ENCODE assay signal across 11 mouse cellular contexts in the genomic region with DNA sequence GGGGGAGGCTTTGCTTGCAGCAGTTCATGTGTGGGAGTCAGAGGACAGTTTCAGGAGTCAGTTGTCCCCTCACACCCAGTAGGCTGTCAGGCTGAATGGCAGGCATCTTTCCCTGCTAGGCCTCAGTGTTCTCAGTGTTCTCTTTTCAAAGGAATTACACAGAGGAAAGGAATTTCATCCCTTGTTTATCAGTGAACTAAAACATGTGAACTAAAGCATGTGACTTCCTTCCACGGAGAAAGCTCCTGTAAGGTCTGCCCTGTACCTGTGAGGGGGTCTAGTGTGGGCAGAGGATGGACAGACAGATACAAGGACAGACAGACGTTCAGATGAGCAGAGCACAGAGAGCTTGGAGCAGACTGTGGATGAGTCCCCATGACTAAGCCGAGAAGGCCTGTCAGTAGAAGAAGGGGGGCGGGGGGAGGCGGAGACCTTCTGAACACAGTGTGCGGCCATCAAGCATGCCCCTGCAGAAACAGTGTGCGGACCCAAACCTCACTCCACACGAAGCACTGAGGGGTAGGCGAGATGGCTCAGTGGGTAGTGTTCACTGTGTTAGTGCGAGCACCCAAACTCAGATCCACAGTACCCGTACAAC.
DNase-seq lines count a peak whose midpoint lies in the region; ATAC-seq lines count a peak whose summit lies in the region.
"Had no signal": no experiment of that assay in that cellular context is flagged by ENCODE, and none has a peak within 500 bp of the region (broad histone marks: within the 10 kb centered on the region; RNA-seq: fewer than 3 reads in every experiment).

No protein-coding gene starts in this region.

- no peaks in the 10 kb centered on the region for H3K27me3 ChIP-seq in hindbrain, embryonic 14.5 days (ENCODE audit: control insufficient read depth, insufficient read depth, low read length)
- H3K27me3 ChIP-seq in hindbrain, embryonic 16.5 days (replicated peaks; ENCODE audit: control insufficient read depth, insufficient read depth, low read length): no peaks in the 10 kb centered on the region
- no peaks in the 10 kb centered on the region for H3K27me3 ChIP-seq in intestine, embryonic 14.5 days (replicated peaks; ENCODE audit: control insufficient read depth, insufficient read depth, low read length)
- no peaks in the 10 kb centered on the region for H3K27me3 ChIP-seq in forebrain, embryonic 16.5 days (replicated peaks; ENCODE audit: control insufficient read depth, insufficient read depth, low read length)
- H3K27me3 ChIP-seq: midbrain, embryonic 12.5 days; neural tube, embryonic 15.5 days had no signal

- intact Hi-C loops in left cerebral cortex, postnatal 25 days (cut with DNase I): no loop called here

- H3K9ac ChIP-seq in hindbrain, embryonic 14.5 days: no peak overlapping the region
- no peak overlapping the region for H3K9ac ChIP-seq in hindbrain, embryonic 16.5 days (ENCODE audit: low read depth, low read length)
- H3K9ac ChIP-seq in intestine, embryonic 14.5 days (ENCODE audit: low read length): no peak overlapping the region
- no peak overlapping the region for H3K9ac ChIP-seq in forebrain, embryonic 16.5 days (replicated peaks; ENCODE audit: low read depth, low read length)
- H3K9ac ChIP-seq: midbrain, embryonic 12.5 days; neural tube, embryonic 15.5 days had no signal

- DNase-seq in hindbrain, embryonic 14.5 days (ENCODE audit: low spot score): no peak
- DNase-seq in 3T3-L1 (ENCODE audit: low read depth, low spot score): peak; percentile 85
- DNase-seq in NIH3T3 (ENCODE audit: low read depth): peak; percentile 83
- no peak for DNase-seq in intestine, embryonic 14.5 days (ENCODE audit: low spot score)
- no peak for DNase-seq in left cerebral cortex, postnatal 25 days (ENCODE audit: low spot score in 2 of 2)
- no peak for DNase-seq in yolk sac, embryonic 10.5 days (ENCODE audit: low spot score)
- DNase-seq: kidney, adult 18-20 months had no signal

- H3K27ac ChIP-seq in hindbrain, embryonic 14.5 days: no peak overlapping the region
- no peak overlapping the region for H3K27ac ChIP-seq in hindbrain, embryonic 16.5 days (ENCODE audit: low read depth, low read length)
- H3K27ac ChIP-seq in intestine, embryonic 14.5 days (ENCODE audit: low read depth): peak overlapping the region; percentile 58
- H3K27ac ChIP-seq in forebrain, embryonic 16.5 days (ENCODE audit: low read length): no peak overlapping the region
- H3K27ac ChIP-seq: midbrain, embryonic 12.5 days; neural tube, embryonic 15.5 days had no signal

- 0 out of 2 replicates have a peak, but pooled peaks have one; percentile 8 for ATAC-seq in hindbrain, embryonic 14.5 days (ENCODE audit: low FRiP score)
- ATAC-seq in hindbrain, embryonic 16.5 days: no peak
- 0 out of 2 replicates have a peak, but pooled peaks have one; percentile 25 for ATAC-seq in intestine, embryonic 14.5 days (replicated peaks; ENCODE audit: low FRiP score, low TSS enrichment, low read depth)
- no peak for ATAC-seq in forebrain, embryonic 16.5 days

- 69% methylated on average over 11 of the region's 11 CpGs for WGBS in hindbrain, embryonic 14.5 days
- 68% methylated on average over 11 of the region's 11 CpGs for WGBS in hindbrain, embryonic 16.5 days
- 55% methylated on average over 11 of the region's 11 CpGs for WGBS in intestine, embryonic 14.5 days
- 67% methylated on average over 11 of the region's 11 CpGs for WGBS in forebrain, embryonic 16.5 days

- no peaks in the 10 kb centered on the region for H3K4me1 ChIP-seq in hindbrain, embryonic 14.5 days (replicated peaks; ENCODE audit: control insufficient read depth, insufficient read depth, low read length)
- no peaks in the 10 kb centered on the region for H3K4me1 ChIP-seq in hindbrain, embryonic 16.5 days (ENCODE audit: control insufficient read depth, insufficient read depth, low read depth, low read length)
- peaks cover 30% of the 10 kb centered on the region for H3K4me1 ChIP-seq in intestine, embryonic 14.5 days (replicated peaks; ENCODE audit: control insufficient read depth, insufficient read depth, low read length)
- no peaks in the 10 kb centered on the region for H3K4me1 ChIP-seq in forebrain, embryonic 16.5 days (replicated peaks; ENCODE audit: control insufficient read depth, insufficient read depth, low read length)

- no peaks in the 10 kb centered on the region for H3K9me3 ChIP-seq in hindbrain, embryonic 14.5 days (ENCODE audit: control insufficient read depth, low read length)
- H3K9me3 ChIP-seq in hindbrain, embryonic 16.5 days (ENCODE audit: control insufficient read depth, low read length): no peaks in the 10 kb centered on the region
- no peaks in the 10 kb centered on the region for H3K9me3 ChIP-seq in intestine, embryonic 14.5 days (ENCODE audit: control insufficient read depth, low read length)
- no peaks in the 10 kb centered on the region for H3K9me3 ChIP-seq in forebrain, embryonic 16.5 days (ENCODE audit: control insufficient read depth, low read length)
- H3K9me3 ChIP-seq: midbrain, embryonic 12.5 days; neural tube, embryonic 15.5 days had no signal

- H3K36me3 ChIP-seq in hindbrain, embryonic 14.5 days (replicated peaks; ENCODE audit: control insufficient read depth, insufficient read depth): no peaks in the 10 kb centered on the region
- no peaks in the 10 kb centered on the region for H3K36me3 ChIP-seq in hindbrain, embryonic 16.5 days (ENCODE audit: control insufficient read depth, insufficient read depth, low read length)
- no peaks in the 10 kb centered on the region for H3K36me3 ChIP-seq in intestine, embryonic 14.5 days (ENCODE audit: control insufficient read depth, insufficient read depth, low read length)
- H3K36me3 ChIP-seq in forebrain, embryonic 16.5 days (ENCODE audit: control insufficient read depth, insufficient read depth): no peaks in the 10 kb centered on the region
- H3K36me3 ChIP-seq: midbrain, embryonic 12.5 days; neural tube, embryonic 15.5 days had no signal

- no peak overlapping the region for H3K4me3 ChIP-seq in hindbrain, embryonic 14.5 days (replicated peaks; ENCODE audit: low read length)
- H3K4me3 ChIP-seq in hindbrain, embryonic 16.5 days (ENCODE audit: low read length): no peak overlapping the region
- H3K4me3 ChIP-seq in intestine, embryonic 14.5 days (ENCODE audit: low read depth, low read length): no peak overlapping the region
- H3K4me3 ChIP-seq in forebrain, embryonic 16.5 days (replicated peaks; ENCODE audit: low read length): no peak overlapping the region
- H3K4me3 ChIP-seq: midbrain, embryonic 12.5 days; neural tube, embryonic 15.5 days had no signal

- H3K4me2 ChIP-seq in hindbrain, embryonic 14.5 days (replicated peaks): no peak overlapping the region
- no peak overlapping the region for H3K4me2 ChIP-seq in hindbrain, embryonic 16.5 days (ENCODE audit: low read length)
- H3K4me2 ChIP-seq in intestine, embryonic 14.5 days (ENCODE audit: low read length): no peak overlapping the region
- H3K4me2 ChIP-seq in forebrain, embryonic 16.5 days (ENCODE audit: low read length): no peak overlapping the region
- H3K4me2 ChIP-seq: midbrain, embryonic 12.5 days; neural tube, embryonic 15.5 days had no signal

Comparison
In these comparisons a context has a peak if more than half of its experiments do, and no peak if none do; other contexts are left out.
1. ATAC-seq: peak in hindbrain, embryonic 14.5 days (single experiment) and intestine, embryonic 14.5 days (single experiment); none in hindbrain, embryonic 16.5 days (single experiment) and forebrain, embryonic 16.5 days (single experiment).
2. DNase-seq: peak in 3T3-L1 (single experiment) and NIH3T3 (single experiment); none in hindbrain, embryonic 14.5 days (single experiment), intestine, embryonic 14.5 days (single experiment), left cerebral cortex, postnatal 25 days (0 of 2) and yolk sac, embryonic 10.5 days (single experiment).